Comparison of ENCODE assay signal across 18 mouse cellular contexts in the genomic region with DNA sequence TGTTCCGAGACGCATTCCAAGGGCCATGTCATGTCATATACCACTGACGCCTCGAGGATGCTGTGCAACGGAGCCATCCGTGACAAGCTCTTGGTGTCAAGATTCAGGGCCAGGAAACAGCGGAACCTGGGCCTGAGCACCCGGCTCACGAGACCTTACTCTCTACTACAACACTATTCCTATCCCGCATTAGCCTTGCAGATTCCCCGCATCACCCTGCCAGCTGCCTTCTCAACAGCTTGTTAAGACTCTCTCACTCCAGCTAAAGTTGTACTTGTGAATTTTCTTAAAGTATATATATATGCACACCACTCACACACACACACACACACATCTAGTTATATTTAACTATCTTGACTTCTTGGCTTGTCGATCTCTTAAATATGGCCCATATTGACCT.
DNase-seq lines count a peak whose midpoint lies in the region; ATAC-seq lines count a peak whose summit lies in the region.
"Had no signal": no experiment of that assay in that cellular context is flagged by ENCODE, and none has a peak within 500 bp of the region (broad histone marks: within the 10 kb centered on the region; RNA-seq: fewer than 3 reads in every experiment).

No protein-coding gene starts in this region.

- peaks cover 12% of the 10 kb centered on the region for H3K4me1 ChIP-seq in heart, embryonic 12.5 days (replicated peaks)
- peaks cover 33% of the 10 kb centered on the region for H3K4me1 ChIP-seq in heart, embryonic 10.5 days

- no peak overlapping the region for H3K4me3 ChIP-seq in heart, embryonic 12.5 days
- H3K4me3 ChIP-seq in heart, embryonic 10.5 days: no peak overlapping the region
- H3K4me3 ChIP-seq: embryonic facial prominence, embryonic 13.5 days; forebrain, embryonic 12.5 days; gastrocnemius, adult 2 months; hindbrain, embryonic 10.5 days; intestine, embryonic 15.5 days had no signal

- WGBS in heart, embryonic 12.5 days: 65% methylated on average over 12 of the region's 12 CpGs
- 66% methylated on average over 12 of the region's 12 CpGs for WGBS in heart, embryonic 10.5 days

- H3K9ac ChIP-seq in heart, embryonic 12.5 days: no peak overlapping the region
- H3K9ac ChIP-seq: embryonic facial prominence, embryonic 13.5 days; forebrain, embryonic 12.5 days; hindbrain, embryonic 14.5 days; intestine, embryonic 15.5 days had no signal

- no peaks in the 10 kb centered on the region for H3K36me3 ChIP-seq in heart, embryonic 12.5 days
- H3K36me3 ChIP-seq in heart, embryonic 10.5 days: no peaks in the 10 kb centered on the region
- H3K36me3 ChIP-seq: embryonic facial prominence, embryonic 13.5 days; forebrain, embryonic 12.5 days; hindbrain, embryonic 10.5 days; intestine, embryonic 15.5 days had no signal

- H3K9me3 ChIP-seq in heart, embryonic 12.5 days (replicated peaks): no peaks in the 10 kb centered on the region
- no peaks in the 10 kb centered on the region for H3K9me3 ChIP-seq in heart, embryonic 10.5 days
- H3K9me3 ChIP-seq: embryonic facial prominence, embryonic 13.5 days; forebrain, embryonic 12.5 days; hindbrain, embryonic 10.5 days; intestine, embryonic 15.5 days had no signal

- H3K27me3 ChIP-seq in heart, embryonic 12.5 days (replicated peaks): no peaks in the 10 kb centered on the region
- H3K27me3 ChIP-seq in heart, embryonic 10.5 days (ENCODE audit: insufficient read depth, poor library complexity, severe bottlenecking): no peaks in the 10 kb centered on the region
- H3K27me3 ChIP-seq: embryonic facial prominence, embryonic 13.5 days; forebrain, embryonic 12.5 days; intestine, embryonic 15.5 days had no signal

- H3K27ac ChIP-seq in heart, embryonic 12.5 days (ENCODE audit: poor library complexity, severe bottlenecking): no peak overlapping the region
- no peak overlapping the region for H3K27ac ChIP-seq in heart, embryonic 10.5 days
- H3K27ac ChIP-seq: embryonic facial prominence, embryonic 13.5 days; forebrain, embryonic 12.5 days; gastrocnemius, adult 2 months; hindbrain, embryonic 10.5 days; hindbrain, embryonic 14.5 days; intestine, embryonic 15.5 days had no signal

- no peak for DNase-seq in frontal cortex, postnatal 25 days (ENCODE audit: low spot score in 2 of 2)
- no peak for DNase-seq in heart, embryonic 10.5 days (ENCODE audit: low spot score)
- peak; percentile 24 for DNase-seq in right cerebral cortex, adult 18-20 months
- no peak for DNase-seq in right cerebral cortex, adult 2 months (ENCODE audit: low spot score in 2 of 2)
- peak; percentile 18 to 30 for DNase-seq in right cerebral cortex, postnatal 36 days (ENCODE audit: low spot score in 2 of 2)
- DNase-seq: adrenal gland, postnatal 10 days; cerebellum, adult 11-12 months; cerebellum, adult 9-10 months; cerebellum, postnatal 25 days; gastrocnemius, adult 2 months; gastrocnemius, postnatal 25 days had no signal

- ATAC-seq in frontal cortex, adult (ENCODE audit: low TSS enrichment): peak; percentile 51
- ATAC-seq in heart, embryonic 12.5 days (ENCODE audit: insufficient number of reproducible peaks, low FRiP score): no peak
- ATAC-seq: intestine, embryonic 15.5 days had no signal

- H3K4me2 ChIP-seq in heart, embryonic 12.5 days: peak overlapping the region; percentile 38; the same call in 1 of the 2 replicates
- H3K4me2 ChIP-seq: embryonic facial prominence, embryonic 13.5 days; forebrain, embryonic 12.5 days; hindbrain, embryonic 14.5 days; intestine, embryonic 15.5 days had no signal

Comparison
In these comparisons a context has a peak if more than half of its experiments do, and no peak if none do; other contexts are left out.
1. DNase-seq: peak in right cerebral cortex, adult 18-20 months (single experiment) and right cerebral cortex, postnatal 36 days (2 of 2); none in frontal cortex, postnatal 25 days (0 of 2), heart, embryonic 10.5 days (single experiment) and right cerebral cortex, adult 2 months (0 of 2).